In genomic region chr5:65846958-65847357, GRCm38 (mm10) we compare ENCODE assay signal across 16 mouse cellular contexts.
"Had no signal": no experiment of that assay in that cellular context is flagged by ENCODE, and none has a peak within 500 bp of the region (broad histone marks: within the 10 kb centered on the region; RNA-seq: fewer than 3 reads in every experiment).

No protein-coding gene starts in this region.

- H3K9ac ChIP-seq: liver, embryonic 13.5 days; liver, postnatal 0 days; lung, embryonic 15.5 days; midbrain, embryonic 15.5 days; neural tube, embryonic 12.5 days had no signal

- H3K9me3 ChIP-seq: liver, embryonic 13.5 days; lung, embryonic 15.5 days; megakaryocyte, embryonic 14.5 days; midbrain, embryonic 15.5 days; neural tube, embryonic 12.5 days had no signal

- H3K4me2 ChIP-seq: liver, embryonic 13.5 days; lung, embryonic 15.5 days; midbrain, embryonic 11.5 days; midbrain, embryonic 15.5 days; neural tube, embryonic 12.5 days had no signal

- DNase-seq: kidney, postnatal 10 days; kidney, postnatal 4 days; liver; liver, embryonic 13.5 days; liver, postnatal 0 days; lung, postnatal 14 days; right cerebral cortex, postnatal 4 days; spleen, adult 18-20 months; thymus, postnatal 36 days had no signal

- H3K4me1 ChIP-seq: midbrain, embryonic 15.5 days; neural tube, embryonic 12.5 days had no signal

- H3K4me3 ChIP-seq: layer of hippocampus, adult 2 months; liver, embryonic 13.5 days; lung, embryonic 15.5 days; megakaryocyte, embryonic 14.5 days; midbrain, embryonic 15.5 days; neural tube, embryonic 12.5 days had no signal

- H3K27me3 ChIP-seq: liver, embryonic 13.5 days; lung, embryonic 15.5 days; midbrain, embryonic 15.5 days; neural tube, embryonic 12.5 days had no signal

- H3K36me3 ChIP-seq: liver, embryonic 13.5 days; lung, embryonic 15.5 days; midbrain, embryonic 15.5 days; neural tube, embryonic 12.5 days had no signal

- H3K27ac ChIP-seq: layer of hippocampus, adult 2 months; liver, embryonic 13.5 days; lung, embryonic 15.5 days; macrophage; midbrain, embryonic 15.5 days; neural tube, embryonic 12.5 days had no signal

- ATAC-seq: liver, postnatal 0 days; midbrain, embryonic 15.5 days had no signal
